Mouse (Mus musculus) forebrain, embryonic 16.5 days (tissue): ENCODE results near the gene Ndp. TPM values are rescaled to one million over a fixed set of nuclear protein-coding genes. Genes with fewer than 3 reads are reported as not detected.
A peak's percentile ranks its signal among the peaks of the same experiment; 100 is the strongest.

Experiments
- ATAC-seq: fragments of 200-750 bp; cut with Nextera tagmentation; 2 replicates; pipeline ENCODE4 v1.8.0; 2017; ENCODE audit warnings: mild to moderate bottlenecking, moderate library complexity
- H3K27ac ChIP-seq: fragments of 300-500 bp; sonication (generic); 2 replicates; pipeline ENCODE4 v1.5.1; 2014; ENCODE audit warnings: low read length, control low read depth
- H3K27me3 ChIP-seq: fragments of 300-500 bp; sonication (generic); replicated peaks from 2 replicates; pipeline ENCODE4 v1.6.1; 2014; ENCODE audit warnings: low read length; ENCODE audit not compliant: control insufficient read depth, insufficient read depth
- H3K36me3 ChIP-seq: fragments of 300-500 bp; sonication (generic); 2 replicates; pipeline ENCODE4 v1.6.1; 2014; ENCODE audit not compliant: control insufficient read depth, insufficient read depth
- H3K4me1 ChIP-seq: fragments of 300-500 bp; sonication (generic); replicated peaks from 2 replicates; pipeline ENCODE4 v1.6.1; 2014; ENCODE audit warnings: low read length; ENCODE audit not compliant: control insufficient read depth, insufficient read depth
- H3K4me2 ChIP-seq: fragments of 300-500 bp; sonication (generic); 2 replicates; pipeline ENCODE4 v1.6.1; 2014; ENCODE audit warnings: mild to moderate bottlenecking, low read length, control low read depth
- H3K4me3 ChIP-seq: fragments of 300-500 bp; sonication (generic); replicated peaks from 2 replicates; pipeline ENCODE4 v1.5.1; 2014; ENCODE audit warnings: mild to moderate bottlenecking, low read length, control low read depth
- H3K9ac ChIP-seq: fragments of 300-500 bp; sonication (generic); replicated peaks from 2 replicates; pipeline ENCODE4 v1.6.1; 2014; ENCODE audit warnings: low read depth, low read length, control low read depth
- H3K9me3 ChIP-seq: fragments of 300-500 bp; sonication (generic); 2 replicates; pipeline ENCODE4 v1.6.1; 2016; ENCODE audit warnings: low read length; ENCODE audit not compliant: control insufficient read depth
- WGBS: fragments of 180-500 bp; shearing (Covaris S2); extraction: QIAGEN DNeasy Blood & Tissue Kit; methylation state at CpG from one replicate; pipeline ENCODE4 v1.1.7; 2014; 5-methylcytosine and 5-hydroxymethylcytosine counted together
- polyA plus RNA-seq: library from polyadenylated mRNA; unstranded; fragments of >200 nt; fragmentation: Nextera tagmentation; extraction: Ambion mirVana; gene quantifications from 2 replicates; pipeline ENCODE4 v1.2.1, GENCODE M21; 2015

Gene Ndp
- polyA plus RNA-seq, 1 experiment from 2014 or later, result 7.2 TPM

GRCm38 (mm10) chrX:16894377-16895175 is 17.0 kb downstream of the Ndp start:
- H3K9me3 ChIP-seq, result no peaks in the 10 kb centered on the region
- H3K4me3 ChIP-seq, result no peak overlapping the region
- WGBS, result 31% methylated on average over 5 of the region's 5 CpGs
- no peak overlapping the region for H3K9ac ChIP-seq
- no peaks in the 10 kb centered on the region for H3K4me1 ChIP-seq
- no peak overlapping the region for H3K4me2 ChIP-seq
- peak; percentile 97 for ATAC-seq
- no peak overlapping the region for H3K27ac ChIP-seq
- no peaks in the 10 kb centered on the region for H3K27me3 ChIP-seq
- no peaks in the 10 kb centered on the region for H3K36me3 ChIP-seq

GRCm38 (mm10) chrX:16867640-16868314 is 43.8 kb downstream of the Ndp start:
- no peaks in the 10 kb centered on the region for H3K36me3 ChIP-seq
- no peak overlapping the region for H3K4me3 ChIP-seq
- no peaks in the 10 kb centered on the region for H3K4me1 ChIP-seq
- no peak overlapping the region for H3K4me2 ChIP-seq
- H3K27ac ChIP-seq, result no peak overlapping the region
- no peaks in the 10 kb centered on the region for H3K27me3 ChIP-seq
- H3K9ac ChIP-seq, result no peak overlapping the region
- peak; percentile 86 for ATAC-seq
- H3K9me3 ChIP-seq, result no peaks in the 10 kb centered on the region

- H3K36me3 ChIP-seq, result no peaks in the 10 kb centered on the region
- H3K4me3 ChIP-seq, result no peak overlapping the region
- H3K4me2 ChIP-seq, result no peak overlapping the region
- H3K9ac ChIP-seq, result no peak overlapping the region
- ATAC-seq, result no peak
- no peaks in the 10 kb centered on the region for H3K27me3 ChIP-seq
- no peaks in the 10 kb centered on the region for H3K9me3 ChIP-seq
- H3K27ac ChIP-seq, result no peak overlapping the region
- H3K4me1 ChIP-seq, result no peaks in the 10 kb centered on the region
Measured at GRCm38 (mm10) chrX:16860244-16860643, 51.3 kb downstream of the Ndp start.

GRCm38 (mm10) chrX:16846034-16846433 is 65.5 kb downstream of the Ndp start:
- Histone ChIP-seq H3K4me1 (no peaks in the 10 kb centered on the region), H3K9ac (no peak overlapping the region), H3K27me3 (no peaks in the 10 kb centered on the region), H3K36me3 (no peaks in the 10 kb centered on the region), H3K9me3 (no peaks in the 10 kb centered on the region), H3K27ac (no peak overlapping the region), H3K4me2 (no peak overlapping the region), H3K4me3 (no peak overlapping the region)
- 90% methylated on average over 2 of the region's 2 CpGs for WGBS
- ATAC-seq, result no peak

GRCm38 (mm10) chrX:16841443-16841842 is 70.1 kb downstream of the Ndp start:
- no peak for ATAC-seq
- no peak overlapping the region for H3K4me3 ChIP-seq
- no peak overlapping the region for H3K9ac ChIP-seq
- WGBS, result 88% methylated on average over 2 of the region's 2 CpGs
- H3K4me1 ChIP-seq, result no peaks in the 10 kb centered on the region
- H3K4me2 ChIP-seq, result no peak overlapping the region
- H3K36me3 ChIP-seq, result no peaks in the 10 kb centered on the region
- H3K9me3 ChIP-seq, result no peaks in the 10 kb centered on the region
- no peak overlapping the region for H3K27ac ChIP-seq
- no peaks in the 10 kb centered on the region for H3K27me3 ChIP-seq

- H3K9ac ChIP-seq, result no peak overlapping the region
- H3K27ac ChIP-seq, result no peak overlapping the region
- 85% methylated on average over 1 of the region's 1 CpGs for WGBS
- H3K4me3 ChIP-seq, result no peak overlapping the region
- ATAC-seq, result no peak
- no peak overlapping the region for H3K4me2 ChIP-seq
- no peaks in the 10 kb centered on the region for H3K9me3 ChIP-seq
- no peaks in the 10 kb centered on the region for H3K27me3 ChIP-seq
- no peaks in the 10 kb centered on the region for H3K36me3 ChIP-seq
- H3K4me1 ChIP-seq, result no peaks in the 10 kb centered on the region
Measured at GRCm38 (mm10) chrX:16837293-16837692, 74.3 kb downstream of the Ndp start.

- ATAC-seq, result no peak
- Histone ChIP-seq H3K4me3 (no peak overlapping the region), H3K4me2 (no peak overlapping the region), H3K27me3 (no peaks in the 10 kb centered on the region), H3K27ac (no peak overlapping the region), H3K9ac (no peak overlapping the region), H3K36me3 (no peaks in the 10 kb centered on the region), H3K9me3 (no peaks in the 10 kb centered on the region), H3K4me1 (no peaks in the 10 kb centered on the region)
Measured at GRCm38 (mm10) chrX:16836488-16837082, 75.0 kb downstream of the Ndp start.

Other genes with a start within 250 kb of the Ndp start
- 2.2 and 2.9 TPM in 2 replicates for gene Maob, start 94.4 kb downstream of the Ndp start, polyA plus RNA-seq